ENCODE assay signal across 8 mouse cellular contexts in genomic region chr16:21204367-21205092, GRCm38 (mm10). TPM values are rescaled to one million over a fixed set of nuclear protein-coding genes. Genes with fewer than 3 reads are reported as not detected.
DNase-seq lines count a peak whose midpoint lies in the region; ATAC-seq lines count a peak whose summit lies in the region.

Gene Ephb3 (plus strand): TSS chr16:21204755.

- H3K27ac ChIP-seq in hindbrain, embryonic 13.5 days: peak within 1 kb of the TSS; percentile 80

- WGBS in hindbrain, embryonic 13.5 days: under 1% methylated on average over 50 of the region's 51 CpGs

- no peaks in the 10 kb centered on the region for H3K36me3 ChIP-seq in hindbrain, embryonic 13.5 days

- no peaks in the 10 kb centered on the region for H3K27me3 ChIP-seq in hindbrain, embryonic 13.5 days

- H3K4me2 ChIP-seq in hindbrain, embryonic 13.5 days: peak within 1 kb of the TSS; percentile 72

- peak within 1 kb of the TSS; percentile 78 for H3K4me3 ChIP-seq in hindbrain, embryonic 13.5 days

- peak; percentile 98 for ATAC-seq in hindbrain, embryonic 13.5 days (ENCODE audit: low FRiP score)

- peak within 1 kb of the TSS; percentile 91 for H3K9ac ChIP-seq in hindbrain, embryonic 13.5 days

- H3K9me3 ChIP-seq in hindbrain, embryonic 13.5 days: no peaks in the 10 kb centered on the region

- H3K4me1 ChIP-seq in hindbrain, embryonic 13.5 days (replicated peaks): peaks cover 41% of the 10 kb centered on the region

- DNase-seq in WW6 (ENCODE audit: low read depth, low spot score): peak; percentile 97
- DNase-seq in cerebellum, postnatal 36 days: peak; percentile 96 to 97
- DNase-seq in frontal cortex, postnatal 25 days (ENCODE audit: low spot score in 2 of 2): peak; percentile 99
- DNase-seq in layer of hippocampus, postnatal 14 days (ENCODE audit: low spot score in 2 of 2): peak; percentile 99 to 100
- peak; percentile 100 for DNase-seq in lung, postnatal 10 days
- DNase-seq in retina, adult 2 months (ENCODE audit: low read depth, low spot score): peak; percentile 97
- peak; percentile 78 for DNase-seq in thymus, postnatal 25 days

RNA-seq across cellular contexts. Expression of gene Ephb3, which starts in this region (rescaled TPM):
- 13.3 and 14.7 TPM in 2 replicates for polyA plus RNA-seq in hindbrain, embryonic 13.5 days (2015; fragmentation: Nextera tagmentation; extraction: Ambion mirVana)
- total RNA-seq in layer of hippocampus, postnatal 14 days (2021): 10 to 100 TPM; 19.2 to 22.8 TPM

Comparison
In these comparisons a context has a peak if more than half of its experiments do, and no peak if none do; other contexts are left out.
1. Peak in every context shown above with its lines: DNase-seq, ATAC-seq, H3K4me3 ChIP-seq and H3K27ac ChIP-seq.